Mouse (Mus musculus) neural tube, embryonic 12.5 days (tissue): ENCODE data around the gene Gm5294. TPM values are rescaled to one million over a fixed set of nuclear protein-coding genes. Genes with fewer than 3 reads are reported as not detected.

Experiments used
- ATAC-seq: fragments of 200-750 bp; cut with Nextera tagmentation; 2 replicates; pipeline ENCODE4 v1.8.0; 2017; ENCODE audit warnings: low read depth, mild to moderate bottlenecking, moderate TSS enrichment, moderate library complexity; ENCODE audit not compliant: low FRiP score
- H3K27ac ChIP-seq: fragments of 300-500 bp; sonication (generic); 2 replicates; pipeline ENCODE4 v1.5.1; 2016
- H3K27me3 ChIP-seq: fragments of 300-500 bp; sonication (generic); replicated peaks from 2 replicates; pipeline ENCODE4 v1.6.1; 2016; ENCODE audit warnings: mild to moderate bottlenecking
- H3K36me3 ChIP-seq: fragments of 300-500 bp; sonication (generic); 2 replicates; pipeline ENCODE4 v1.6.1; 2016; ENCODE audit warnings: mild to moderate bottlenecking
- H3K4me1 ChIP-seq: fragments of 300-500 bp; sonication (generic); 2 replicates; pipeline ENCODE4 v1.6.1; 2016
- H3K4me2 ChIP-seq: fragments of 300-500 bp; sonication (generic); replicated peaks from 2 replicates; pipeline ENCODE4 v1.6.1; 2016; ENCODE audit warnings: mild to moderate bottlenecking
- H3K4me3 ChIP-seq: fragments of 300-500 bp; sonication (generic); 2 replicates; pipeline ENCODE4 v1.5.1; 2016
- H3K9ac ChIP-seq: fragments of 300-500 bp; sonication (generic); 2 replicates; pipeline ENCODE4 v1.6.1; 2016; ENCODE audit warnings: mild to moderate bottlenecking
- H3K9me3 ChIP-seq: fragments of 300-500 bp; sonication (generic); 2 replicates; pipeline ENCODE4 v1.6.1; 2016; ENCODE audit warnings: mild to moderate bottlenecking
- WGBS: fragments of 180-500 bp; shearing (Covaris S2); methylation state at CpG from one replicate; pipeline ENCODE4 v1.1.7; 2016; 5-methylcytosine and 5-hydroxymethylcytosine counted together
- polyA plus RNA-seq: library from polyadenylated mRNA; unstranded; fragments of >200 nt; fragmentation: Nextera tagmentation; extraction: Ambion mirVana; gene quantifications from 2 replicates; pipeline ENCODE4 v1.2.1, GENCODE M21; 2016

Gene Gm5294
- polyA plus RNA-seq, 1 experiment from 2014 or later: not detected

DNA sequence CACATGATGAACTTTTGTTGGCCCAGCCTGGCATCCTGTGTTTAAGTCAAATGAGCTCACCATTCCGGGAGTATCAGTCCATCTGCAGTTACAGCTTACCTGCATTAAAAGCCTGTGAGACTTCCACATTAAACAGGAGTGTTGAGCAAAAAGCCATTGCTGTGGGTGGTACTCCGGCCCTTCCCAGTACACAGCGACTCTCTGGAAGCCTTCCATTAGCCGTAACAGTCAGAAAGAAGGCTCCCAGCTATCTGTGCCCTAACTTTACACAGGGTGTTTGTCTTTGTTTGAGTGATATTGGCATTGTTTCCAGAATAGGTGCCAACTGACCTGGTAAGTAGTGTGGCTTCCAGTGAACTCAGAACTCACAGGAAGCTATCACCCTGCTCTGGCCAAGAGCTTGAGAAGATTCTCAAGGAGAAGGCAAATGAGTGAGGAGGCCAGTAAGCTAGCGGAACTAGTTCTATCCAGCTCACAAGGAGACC lies 31.5 kb downstream of the Gm5294 start:
- H3K4me2 ChIP-seq: no peak overlapping the region
- H3K9me3 ChIP-seq: no peaks in the 10 kb centered on the region
- H3K27me3 ChIP-seq: no peaks in the 10 kb centered on the region
- peaks cover 6% of the 10 kb centered on the region; the same call in 1 of the 2 replicates for H3K4me1 ChIP-seq
- no peak for ATAC-seq
- H3K4me3 ChIP-seq: no peak overlapping the region
- no peak overlapping the region for H3K9ac ChIP-seq
- 92% methylated on average over 5 of the region's 5 CpGs for WGBS
- no peaks in the 10 kb centered on the region for H3K36me3 ChIP-seq
- no peak overlapping the region for H3K27ac ChIP-seq

DNA sequence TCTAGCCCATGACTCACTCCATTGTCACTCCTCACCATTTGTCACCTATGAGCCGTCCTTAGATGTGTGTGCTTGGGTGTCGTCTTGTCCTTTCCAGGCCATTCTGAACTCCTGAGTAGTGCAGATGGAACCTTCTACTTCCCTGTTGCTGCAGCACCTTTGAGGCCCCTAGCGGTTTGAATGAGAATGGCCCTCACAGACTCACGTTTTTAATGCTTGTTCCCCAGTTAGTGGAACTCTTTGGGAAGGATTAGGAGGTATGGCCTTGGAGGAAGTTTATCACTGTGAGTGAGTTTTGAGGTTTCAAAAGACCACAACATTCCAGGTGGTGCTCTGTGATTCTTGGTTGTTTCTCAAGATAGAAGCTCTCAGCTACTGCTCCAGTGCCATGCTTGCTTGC lies 32.3 kb downstream of the Gm5294 start:
- WGBS: 63% methylated on average over 4 of the region's 4 CpGs
- no peak overlapping the region for H3K4me3 ChIP-seq
- no peaks in the 10 kb centered on the region for H3K36me3 ChIP-seq
- no peak overlapping the region for H3K4me2 ChIP-seq
- no peak overlapping the region for H3K9ac ChIP-seq
- H3K4me1 ChIP-seq: peaks cover 6% of the 10 kb centered on the region; the same call in 1 of the 2 replicates
- no peak for ATAC-seq
- H3K27me3 ChIP-seq: no peaks in the 10 kb centered on the region
- H3K27ac ChIP-seq: no peak overlapping the region
- H3K9me3 ChIP-seq: no peaks in the 10 kb centered on the region

DNA sequence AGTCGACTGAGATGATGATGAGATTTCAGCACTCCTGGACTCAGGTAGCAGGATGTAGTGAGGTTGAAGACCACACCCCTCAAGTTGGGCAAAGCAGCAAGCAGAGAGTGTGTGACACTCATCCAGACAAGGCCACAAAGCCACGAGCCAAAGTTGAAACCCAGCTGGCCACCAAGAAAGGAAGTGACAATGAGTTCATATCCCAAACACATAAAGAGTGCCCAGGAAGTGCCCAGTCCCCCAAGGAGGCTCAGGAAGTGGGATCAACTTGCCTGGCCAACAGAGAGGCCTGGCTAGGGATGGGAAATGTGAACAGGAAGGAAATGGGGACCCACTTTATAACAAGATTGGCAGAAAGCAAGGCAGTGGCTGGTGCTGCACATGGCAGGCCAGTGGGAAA lies 33.5 kb downstream of the Gm5294 start:
- no peaks in the 10 kb centered on the region for H3K4me1 ChIP-seq
- H3K27me3 ChIP-seq: no peaks in the 10 kb centered on the region
- no peak overlapping the region for H3K27ac ChIP-seq
- H3K9me3 ChIP-seq: no peaks in the 10 kb centered on the region
- no peak overlapping the region for H3K4me2 ChIP-seq
- no peak for ATAC-seq
- no peak overlapping the region for H3K4me3 ChIP-seq
- H3K36me3 ChIP-seq: no peaks in the 10 kb centered on the region
- 73% methylated on average over 2 of the region's 2 CpGs for WGBS
- H3K9ac ChIP-seq: no peak overlapping the region

DNA sequence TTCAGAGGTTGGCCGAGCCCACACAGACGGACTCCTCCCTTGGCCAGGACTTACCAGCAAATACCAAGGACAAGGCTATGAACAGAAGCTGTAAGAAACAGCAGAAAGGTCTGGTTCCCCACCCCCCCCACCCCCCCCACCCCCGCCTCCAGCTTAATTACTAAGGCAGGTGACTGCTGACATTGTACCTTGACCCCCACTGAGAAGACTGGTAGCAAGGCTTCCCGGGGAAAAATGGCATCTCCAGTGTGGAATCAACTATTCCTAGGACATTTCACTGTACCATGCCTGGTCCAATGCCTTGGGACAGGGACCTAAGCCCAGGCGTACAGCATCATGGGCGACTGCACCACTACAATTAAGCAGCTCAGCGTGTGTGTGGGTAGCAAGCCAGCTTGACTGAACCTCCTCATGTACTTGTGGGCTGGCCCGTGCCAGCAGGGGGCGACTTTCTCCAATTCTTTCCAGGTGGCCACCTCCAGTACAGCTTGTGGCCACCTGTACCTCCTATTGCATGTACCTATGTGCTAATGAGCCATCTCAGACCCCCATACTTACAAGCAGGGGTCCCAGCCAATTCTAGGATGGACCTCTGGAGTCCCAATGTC lies 37.2 kb downstream of the Gm5294 start:
- no peaks in the 10 kb centered on the region for H3K36me3 ChIP-seq
- H3K4me2 ChIP-seq: no peak overlapping the region
- H3K27ac ChIP-seq: no peak overlapping the region
- H3K9me3 ChIP-seq: no peaks in the 10 kb centered on the region
- WGBS: 31% methylated on average over 9 of the region's 9 CpGs
- no peaks in the 10 kb centered on the region for H3K4me1 ChIP-seq
- H3K9ac ChIP-seq: no peak overlapping the region
- H3K4me3 ChIP-seq: no peak overlapping the region
- H3K27me3 ChIP-seq: no peaks in the 10 kb centered on the region
- no peak for ATAC-seq

DNA sequence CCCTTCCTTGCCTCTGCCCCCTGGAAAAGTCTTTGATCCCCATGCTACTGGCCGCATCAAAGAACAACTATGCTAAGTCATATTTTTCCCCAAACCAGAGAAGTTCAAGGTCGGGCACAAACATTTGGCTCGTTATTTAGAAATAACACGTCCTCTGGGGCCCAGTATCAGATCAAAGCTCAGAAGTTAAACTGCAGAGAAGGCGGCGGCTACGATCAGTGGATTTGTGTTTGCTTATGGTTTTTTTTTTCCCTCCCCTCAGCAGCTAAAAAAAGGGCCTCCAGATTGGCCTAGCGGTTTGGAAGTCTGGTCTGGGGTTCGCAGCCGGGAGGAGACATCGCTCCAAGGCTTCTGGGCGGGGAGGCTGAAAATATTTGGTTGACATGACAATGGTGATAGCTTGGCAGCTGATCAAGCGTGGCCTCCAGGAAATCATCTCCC lies 38.0 kb downstream of the Gm5294 start:
- Histone ChIP-seq H3K27me3 (no peaks in the 10 kb centered on the region), H3K4me2 (no peak overlapping the region), H3K27ac (no peak overlapping the region), H3K9ac (no peak overlapping the region), H3K4me3 (no peak overlapping the region), H3K36me3 (no peaks in the 10 kb centered on the region), H3K4me1 (no peaks in the 10 kb centered on the region), H3K9me3 (no peaks in the 10 kb centered on the region)
- no peak for ATAC-seq
- 73% methylated on average over 13 of the region's 13 CpGs for WGBS

DNA sequence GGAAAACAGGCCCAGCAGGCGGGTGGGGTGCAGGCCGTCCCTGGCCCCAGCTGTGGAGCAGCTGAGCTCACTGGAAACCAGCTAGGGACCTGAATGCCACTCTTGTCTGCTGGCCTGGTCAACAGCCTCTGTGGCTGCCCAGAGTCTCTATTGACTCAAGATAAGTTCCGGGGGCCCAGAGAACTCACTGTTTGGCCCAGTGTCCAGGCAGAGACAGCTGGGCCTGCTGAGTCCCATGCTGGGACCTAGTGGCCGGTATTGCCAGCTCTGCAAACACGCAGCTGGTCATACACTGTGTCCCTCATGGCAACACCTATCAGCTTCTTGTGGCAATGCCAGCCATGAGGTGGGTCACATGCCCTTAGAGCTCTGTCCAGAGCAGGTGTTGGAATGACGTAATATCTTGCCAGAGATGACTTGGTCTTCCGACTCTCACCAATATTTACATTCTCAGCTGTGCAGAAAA lies 43.8 kb downstream of the Gm5294 start:
- Histone ChIP-seq H3K4me3 (no peak overlapping the region), H3K27ac (no peak overlapping the region), H3K9ac (no peak overlapping the region), H3K9me3 (no peaks in the 10 kb centered on the region), H3K4me2 (no peak overlapping the region), H3K36me3 (no peaks in the 10 kb centered on the region), H3K4me1 (no peaks in the 10 kb centered on the region), H3K27me3 (no peaks in the 10 kb centered on the region)
- 78% methylated on average over 7 of the region's 7 CpGs for WGBS
- ATAC-seq: no peak

DNA sequence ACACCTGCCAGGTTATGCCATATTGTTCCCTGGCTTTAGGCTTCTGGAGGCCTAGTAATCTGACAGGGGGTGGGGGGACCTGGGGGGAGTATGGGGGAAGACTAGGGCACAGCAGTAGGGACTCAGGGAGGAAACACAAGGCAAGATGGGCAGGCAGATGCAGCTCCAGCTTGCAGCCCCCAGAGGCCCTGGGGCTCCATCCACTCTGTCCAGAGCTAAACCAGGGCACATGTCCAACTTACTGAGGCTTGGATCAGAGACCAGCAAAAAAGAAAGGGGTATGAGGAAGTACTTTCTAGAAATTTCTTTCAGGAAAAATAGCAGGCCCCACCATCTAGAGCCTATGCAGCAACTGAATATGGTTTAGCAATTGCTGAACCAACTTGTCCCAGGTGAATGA lies 44.3 kb downstream of the Gm5294 start:
- Histone ChIP-seq H3K4me1 (no peaks in the 10 kb centered on the region), H3K4me3 (no peak overlapping the region), H3K27ac (no peak overlapping the region), H3K4me2 (no peak overlapping the region), H3K9me3 (no peaks in the 10 kb centered on the region), H3K36me3 (no peaks in the 10 kb centered on the region), H3K27me3 (no peaks in the 10 kb centered on the region), H3K9ac (no peak overlapping the region)
- no peak for ATAC-seq

DNA sequence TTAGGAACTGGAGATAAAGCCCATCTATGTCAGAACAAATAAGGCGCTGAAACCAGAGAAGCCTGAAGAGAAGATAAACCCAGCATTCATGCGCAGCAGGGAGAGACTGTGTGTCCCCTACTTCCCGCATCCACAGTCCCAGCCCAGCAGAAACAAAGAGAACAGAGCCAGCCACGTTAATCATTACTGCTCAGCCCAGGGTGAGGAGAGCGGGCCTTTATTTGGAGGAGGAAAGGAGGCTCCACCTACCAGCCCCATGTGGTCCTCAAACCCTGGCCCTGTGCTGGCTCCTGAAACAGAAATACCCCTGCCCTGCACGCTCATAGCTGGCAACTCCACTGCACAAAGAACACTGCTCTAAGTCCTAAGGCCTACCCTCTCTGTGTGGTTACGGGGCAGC lies 45.0 kb downstream of the Gm5294 start:
- H3K4me2 ChIP-seq: no peak overlapping the region
- no peak overlapping the region for H3K9ac ChIP-seq
- no peak overlapping the region for H3K4me3 ChIP-seq
- H3K27ac ChIP-seq: no peak overlapping the region
- no peaks in the 10 kb centered on the region for H3K36me3 ChIP-seq
- no peaks in the 10 kb centered on the region for H3K4me1 ChIP-seq
- H3K9me3 ChIP-seq: no peaks in the 10 kb centered on the region
- no peaks in the 10 kb centered on the region for H3K27me3 ChIP-seq
- ATAC-seq: no peak
- 30% methylated on average over 7 of the region's 7 CpGs for WGBS

DNA sequence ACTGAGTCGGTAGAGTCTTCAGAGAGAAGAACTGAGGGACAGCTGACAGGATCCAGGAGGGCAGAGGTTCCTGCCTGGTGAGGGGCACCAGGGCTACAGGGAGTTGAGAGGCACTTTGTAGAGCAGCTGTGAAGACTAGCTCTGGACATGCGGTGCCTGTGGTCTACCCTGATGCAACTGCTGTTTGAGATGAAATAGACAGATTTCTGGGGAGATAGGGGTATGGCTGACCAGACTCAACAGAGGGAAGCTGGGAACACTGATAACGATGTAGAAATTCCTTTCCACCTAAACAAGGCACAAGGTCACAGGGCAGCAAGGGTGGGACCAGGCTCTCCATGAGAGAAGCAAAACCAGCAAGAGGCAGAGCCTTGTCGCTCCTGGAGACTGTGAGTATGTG lies 45.8 kb downstream of the Gm5294 start:
- Histone ChIP-seq H3K36me3 (no peaks in the 10 kb centered on the region), H3K27ac (no peak overlapping the region), H3K27me3 (no peaks in the 10 kb centered on the region), H3K4me3 (no peak overlapping the region), H3K9ac (no peak overlapping the region), H3K9me3 (no peaks in the 10 kb centered on the region), H3K4me2 (no peak overlapping the region), H3K4me1 (no peaks in the 10 kb centered on the region)
- 80% methylated on average over 4 of the region's 4 CpGs for WGBS
- ATAC-seq: no peak

Other genes with a start within 250 kb of the Gm5294 start
- gene Zfp68, start 200.3 kb upstream of the Gm5294 start, polyA plus RNA-seq: 79.5 and 80.5 TPM in 2 replicates
- 16.1 and 16.8 TPM in 2 replicates for gene A430033K04Rik, start 197.2 kb upstream of the Gm5294 start, polyA plus RNA-seq
- gene Fam20c, start 65.6 kb upstream of the Gm5294 start, polyA plus RNA-seq: 46.9 and 51.9 TPM in 2 replicates
- gene Pdgfa, start 177.3 kb downstream of the Gm5294 start, polyA plus RNA-seq: 12.1 and 13.8 TPM in 2 replicates